Mouse (Mus musculus) stomach, postnatal 0 days (tissue): Measurements from ENCODE around the gene Trappc3.

Source experiments
- CTCF ChIP-seq: IDR thresholded peaks from 2 replicates; pipeline ENCODE4 v1.5.1; 2016; ENCODE audit warnings: antibody characterized with exemption, low read depth, mild to moderate bottlenecking, moderate library complexity
- EP300 ChIP-seq: optimal IDR thresholded peaks from 2 replicates; pipeline ENCODE3; 2016; ENCODE audit warnings: antibody characterized with exemption

DNA sequence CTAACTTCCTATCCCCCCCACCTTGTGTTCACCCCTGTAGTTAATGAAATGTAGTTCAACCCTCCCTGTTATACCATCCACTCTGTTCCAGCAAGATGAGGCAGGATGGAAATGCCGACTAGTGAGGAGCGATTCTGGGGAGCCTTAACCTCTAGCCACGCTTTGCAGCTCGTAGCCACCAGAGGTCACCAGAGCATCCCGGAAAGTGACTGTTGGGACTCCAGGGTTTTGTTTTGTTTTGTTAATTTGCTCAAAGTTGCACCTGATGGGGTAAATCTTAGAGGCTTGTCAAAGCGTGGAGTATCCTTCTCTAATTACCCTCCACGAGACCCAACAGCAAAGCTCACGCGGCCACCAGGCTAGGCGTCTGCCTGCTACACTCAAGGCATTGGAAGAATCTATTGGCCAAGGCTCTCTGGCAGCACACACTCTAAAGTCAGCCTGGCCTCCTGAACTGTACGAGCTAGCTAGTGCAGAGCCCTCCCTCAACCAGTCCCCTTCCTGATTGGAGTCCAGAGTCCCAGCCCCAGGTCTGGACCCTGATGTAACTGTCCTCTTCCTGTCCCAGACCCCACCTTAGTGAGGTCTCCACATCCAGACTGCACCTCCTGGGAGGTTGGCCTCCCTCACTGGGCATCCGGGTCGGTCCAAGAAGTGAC is 15.9 kb downstream of the Trappc3 start:
- TF ChIP-seq CTCF (peak; percentile 86), EP300 (no peak)
